Comparison of ENCODE assay signal across 9 mouse cellular contexts in the genomic region with DNA sequence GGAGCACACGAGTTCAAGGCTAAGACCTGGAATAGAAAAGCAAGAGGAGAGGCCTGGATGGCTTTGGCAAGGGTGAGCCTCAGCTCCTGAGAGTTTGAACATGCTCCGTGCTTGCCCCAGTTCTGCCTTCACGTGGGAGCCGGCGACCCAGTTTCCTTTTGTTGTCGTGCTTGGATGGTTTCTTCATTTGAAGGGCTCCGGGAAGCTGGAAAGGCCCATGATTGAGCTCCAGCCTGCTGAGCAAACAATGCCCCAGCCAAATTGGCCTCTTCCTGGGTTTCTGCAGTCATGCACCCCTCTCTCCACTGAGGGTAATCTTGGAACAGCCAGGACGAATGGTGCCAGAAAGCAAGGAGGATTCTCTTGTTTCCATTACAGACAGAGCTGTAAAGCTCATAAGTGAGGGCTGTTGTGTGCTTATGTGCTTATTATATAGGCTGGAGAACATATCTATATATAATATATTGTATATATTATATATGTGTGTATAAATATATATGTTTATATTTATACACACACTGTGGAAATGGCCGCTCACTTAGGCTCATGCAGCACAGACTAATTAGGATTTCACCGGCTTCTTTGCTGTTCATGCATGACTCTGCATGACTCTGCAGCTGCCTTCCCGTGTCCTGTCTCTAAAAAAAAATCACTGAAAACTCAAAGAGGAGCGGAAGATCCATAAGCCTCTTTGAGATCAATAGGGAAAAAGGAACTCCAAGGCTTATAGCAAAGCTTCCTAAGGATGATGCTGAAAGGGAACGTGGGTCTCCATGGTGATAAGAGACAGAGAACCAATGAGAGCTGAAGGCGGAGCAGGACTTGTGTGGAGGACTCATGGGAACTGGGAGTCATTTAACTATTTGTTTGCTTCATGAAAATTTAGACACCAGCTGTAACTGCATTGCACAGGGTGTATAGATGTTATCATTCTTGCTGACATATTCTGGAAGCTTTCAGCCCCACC. TPM values are rescaled to one million over a fixed set of nuclear protein-coding genes. Genes with fewer than 3 reads are reported as not detected.
A peak's percentile ranks its signal among the peaks of the same experiment; 100 is the strongest.
DNase-seq lines count a peak whose midpoint lies in the region; ATAC-seq and TF ChIP-seq lines count a peak whose summit lies in the region.
"Had no signal": no experiment of that assay in that cellular context is flagged by ENCODE, and none has a peak within 500 bp of the region (broad histone marks: within the 10 kb centered on the region; RNA-seq: fewer than 3 reads in every experiment).

No protein-coding gene starts in this region.

- DNase-seq in adrenal gland, adult 2 months = peak; percentile 8
- DNase-seq in adrenal gland, postnatal 10 days = no peak
- DNase-seq in brain, embryonic 14.5 days (ENCODE audit: low read depth) = peak; percentile 96
- peak; percentile 60 to 76 for DNase-seq in frontal cortex, postnatal 10 days (ENCODE audit: low spot score in 2 of 2)
- peak; percentile 59 to 80 for DNase-seq in layer of hippocampus, postnatal 14 days (ENCODE audit: low spot score in 2 of 2)
- DNase-seq in adrenal gland, postnatal 25 days = no peak
- DNase-seq: lung, embryonic 14.5 days had no signal

- H3K27ac ChIP-seq in olfactory bulb, adult 2 months (ENCODE audit: insufficient read depth, low read depth, low read length) = peak overlapping the region; percentile 58

- TF ChIP-seq POLR2A in brain, embryonic 14.5 days (IDR thresholded peaks at IDR 0.05; ENCODE audit: borderline replicate concordance, extremely low read depth, insufficient read depth, insufficient read length, poor library complexity, severe bottlenecking) = no peak
- no peak for TF ChIP-seq POLR2A in olfactory bulb, adult 2 months (IDR thresholded peaks at IDR 0.05; ENCODE audit: insufficient read depth, low read depth, low read length)

- peaks cover 13% of the 10 kb centered on the region for H3K4me1 ChIP-seq in olfactory bulb, adult 2 months (ENCODE audit: control insufficient read depth, insufficient read depth, low read length)

- 13% methylated on average over 14 of the region's 14 CpGs for WGBS in olfactory bulb, adult 2 months

- ATAC-seq in erythroid progenitor cell, adult 5-6 weeks (replicated peaks; ENCODE audit: low FRiP score, poor library complexity, severe bottlenecking) = no peak

- peak overlapping the region; percentile 19 for H3K4me3 ChIP-seq in olfactory bulb, adult 2 months (ENCODE audit: insufficient read depth, low read depth, low read length)

- no peak for TF ChIP-seq CTCF in brain, embryonic 14.5 days (IDR thresholded peaks at IDR 0.05; ENCODE audit: borderline replicate concordance, extremely low read depth, insufficient read depth, insufficient read length)
- no peak for TF ChIP-seq CTCF in olfactory bulb, adult 2 months (IDR thresholded peaks at IDR 0.05; ENCODE audit: insufficient read depth, low read depth, low read length)

RNA-seq across cellular contexts. Expression of gene Kcna2, which starts 13.1 kb away (rescaled TPM):
- 1 to 10 TPM in 1 of 2 experiments, under 1 TPM in 1; 0.46 to 1.5 TPM for total RNA-seq in adrenal gland, adult 2 months (2021)
- 0.16 and 0.45 TPM in 2 replicates for polyA plus RNA-seq in adrenal gland, adult 2 months (2012; rRNA removed)
- 1 to 10 TPM; 2.5 to 2.6 TPM for total RNA-seq in adrenal gland, postnatal 10 days (2021)
- 1.6 and 3.9 TPM in 2 replicates for polyA plus RNA-seq in brain, embryonic 14.5 days (2012; rRNA removed)
- total RNA-seq in layer of hippocampus, postnatal 14 days (2021) = 10 to 100 TPM; 76.1 to 82.3 TPM
- polyA plus RNA-seq in olfactory bulb, adult 2 months (2012; ENCODE audit: insufficient read depth, insufficient read length, low replicate concordance, missing spikeins) = 46.9 and 149 TPM in 2 replicates
- 0.95 and 1.2 TPM in 2 replicates for total RNA-seq in adrenal gland, postnatal 25 days (2021)
- total RNA-seq in erythroid progenitor cell, adult 5-6 weeks (2015; ENCODE audit: low replicate concordance) = 2.1 and 2.5 TPM in 2 replicates
- total RNA-seq in erythroid progenitor cell, adult 5-6 weeks (2017; ENCODE audit: low replicate concordance) = 0.61 and 1.5 TPM in 2 replicates

Comparison
In these comparisons a context has a peak if more than half of its experiments do, and no peak if none do; other contexts are left out.
1. DNase-seq: peak in adrenal gland, adult 2 months (single experiment), brain, embryonic 14.5 days (single experiment), frontal cortex, postnatal 10 days (2 of 2) and layer of hippocampus, postnatal 14 days (2 of 2); none in adrenal gland, postnatal 10 days (single experiment) and adrenal gland, postnatal 25 days (single experiment).
2. RNA of gene Kcna2, which starts 13.1 kb away (total RNA-seq): 76.1 to 82.3 TPM in layer of hippocampus, postnatal 14 days; 2.5 to 2.6 TPM in adrenal gland, postnatal 10 days, 0.61 to 2.5 TPM in erythroid progenitor cell, adult 5-6 weeks, 0.46 to 1.5 TPM in adrenal gland, adult 2 months and 0.95 to 1.2 TPM in adrenal gland, postnatal 25 days; every median in the first group is over 10 times any median in the second.